Mouse (Mus musculus) heart, postnatal 0 days (tissue): ENCODE data around the gene Elavl1. TPM values are rescaled to one million over a fixed set of nuclear protein-coding genes. Genes with fewer than 3 reads are reported as not detected.

Source experiments
- ATAC-seq: fragments of 200-750 bp; cut with Nextera tagmentation; 2 replicates; pipeline ENCODE4 v1.8.0; 2017; ENCODE audit warnings: low read depth, moderate number of reproducible peaks, moderate library complexity; ENCODE audit not compliant: insufficient read depth
- DNase-seq: peaks from one replicate; pipeline ENCODE4 v3.0.0-alpha.2; 2016; ENCODE audit warnings: low spot score
- H3K27ac ChIP-seq: fragments of 300-500 bp; sonication (generic); 2 replicates; pipeline ENCODE4 v1.5.1; 2014; ENCODE audit warnings: low read depth, mild to moderate bottlenecking
- H3K27me3 ChIP-seq: fragments of 300-500 bp; sonication (generic); 2 replicates; pipeline ENCODE4 v1.6.1; 2014; ENCODE audit warnings: low read length, mixed read lengths; ENCODE audit not compliant: control insufficient read depth, insufficient read depth
- H3K36me3 ChIP-seq: fragments of 300-500 bp; sonication (generic); replicated peaks from 2 replicates; pipeline ENCODE4 v1.6.1; 2014; ENCODE audit warnings: low read length, mixed read lengths; ENCODE audit not compliant: control insufficient read depth, insufficient read depth
- H3K4me1 ChIP-seq: fragments of 300-500 bp; sonication (generic); 2 replicates; pipeline ENCODE4 v1.6.1; 2014; ENCODE audit warnings: antibody characterized with exemption; ENCODE audit not compliant: control insufficient read depth, insufficient read depth
- H3K4me2 ChIP-seq: fragments of 300-500 bp; sonication (generic); 2 replicates; pipeline ENCODE4 v1.6.1; 2014; ENCODE audit warnings: low read depth, mild to moderate bottlenecking, low read length, moderate library complexity
- H3K4me3 ChIP-seq: fragments of 300-500 bp; sonication (generic); 2 replicates; pipeline ENCODE4 v1.5.1; 2014; ENCODE audit warnings: low read depth, low read length
- H3K9ac ChIP-seq: fragments of 300-500 bp; sonication (generic); replicated peaks from 2 replicates; pipeline ENCODE4 v1.6.1; 2014; ENCODE audit warnings: low read depth, low read length, mixed read lengths
- H3K9me3 ChIP-seq: fragments of 300-500 bp; sonication (generic); replicated peaks from 2 replicates; pipeline ENCODE4 v1.6.1; 2016; ENCODE audit warnings: low read length; ENCODE audit not compliant: control insufficient read depth
- CTCF ChIP-seq: IDR thresholded peaks from 2 replicates; pipeline ENCODE4 v1.5.1; 2016; ENCODE audit warnings: antibody characterized with exemption, control low read depth, low read depth
- EP300 ChIP-seq: IDR thresholded peaks from 2 replicates; pipeline ENCODE4 v1.6.1; 2016; ENCODE audit warnings: antibody characterized with exemption, low read depth
- WGBS: fragments of 180-500 bp; shearing (Covaris S2); extraction: QIAGEN DNeasy Blood & Tissue Kit; methylation state at CpG from one replicate; pipeline ENCODE4 v1.1.7; 2014; 5-methylcytosine and 5-hydroxymethylcytosine counted together
- polyA plus RNA-seq: library from polyadenylated mRNA; unstranded; fragments of >200 nt; fragmentation: Nextera tagmentation; extraction: Ambion mirVana; gene quantifications from 2 replicates; pipeline ENCODE4 v1.2.1, GENCODE M21; 2015
- total RNA-seq: library from RNA; depleted of rRNA; stranded (reverse); fragments of >200 nt; gene quantifications from 2 replicates; pipeline ENCODE4 v1.2.3, GENCODE M21; 2014; ENCODE audit warnings: low replicate concordance; rRNA removed

The Elavl1 gene
- total RNA-seq: 61.1 and 64.4 TPM in 2 replicates
- polyA plus RNA-seq: 93.3 and 97.0 TPM in 2 replicates

- peak within 1 kb of the TSS; percentile 94 for H3K4me3 ChIP-seq
- no peaks in the 10 kb centered on the region for H3K9me3 ChIP-seq
- peak within 1 kb of the TSS; percentile 94 for H3K9ac ChIP-seq
- under 1% methylated on average over 76 of the region's 78 CpGs for WGBS
- ATAC-seq (peak; percentile 99), DNase-seq (peak; percentile 91)
- no peaks in the 10 kb centered on the region for H3K27me3 ChIP-seq
- peak within 1 kb of the TSS; percentile 82 for H3K4me2 ChIP-seq
- H3K4me1 ChIP-seq: peaks cover 38% of the 10 kb centered on the region
- H3K36me3 ChIP-seq: peaks cover 34% of the 10 kb centered on the region
- H3K27ac ChIP-seq: peak within 1 kb of the TSS; percentile 95
- peak; percentile 77; the same call in 1 of the 2 replicates for TF ChIP-seq EP300
- TF ChIP-seq CTCF: no peak
Measured at GRCm38 (mm10) chr8:4324983-4325750, at the start of gene Elavl1, which contains the start of gene Ccl25. Gene Elavl1, minus strand, starts transcription at chr8:4325413. Gene Ccl25, plus strand, starts transcription at chr8:4325210.

- no peaks in the 10 kb centered on the region for H3K36me3 ChIP-seq
- H3K9ac ChIP-seq: no peak overlapping the region
- DNase-seq: no peak
- no peak overlapping the region for H3K4me3 ChIP-seq
- H3K27me3 ChIP-seq: no peaks in the 10 kb centered on the region
- no peaks in the 10 kb centered on the region for H3K9me3 ChIP-seq
- H3K4me1 ChIP-seq: no peaks in the 10 kb centered on the region
- TF ChIP-seq CTCF (peak; percentile 48), EP300 (no peak)
- no peak overlapping the region for H3K27ac ChIP-seq
- 72% methylated on average over 2 of the region's 2 CpGs for WGBS
- no peak overlapping the region for H3K4me2 ChIP-seq
- ATAC-seq: no peak
Measured at GRCm38 (mm10) chr8:4372657-4373056, 47.4 kb upstream of the Elavl1 start.

- TF ChIP-seq CTCF: peak; percentile 69
- TF ChIP-seq EP300: no peak
- no peaks in the 10 kb centered on the region for H3K36me3 ChIP-seq
- H3K9me3 ChIP-seq: no peaks in the 10 kb centered on the region
- no peak overlapping the region for H3K9ac ChIP-seq
- WGBS: 24% methylated on average over 2 of the region's 2 CpGs
- H3K27me3 ChIP-seq: no peaks in the 10 kb centered on the region
- no peak overlapping the region for H3K4me2 ChIP-seq
- H3K27ac ChIP-seq: peak overlapping the region; percentile 66
- ATAC-seq (peak; percentile 87), DNase-seq (peak; percentile 73)
- H3K4me3 ChIP-seq: no peak overlapping the region
- H3K4me1 ChIP-seq: no peaks in the 10 kb centered on the region
Measured at GRCm38 (mm10) chr8:4370078-4370477, 44.9 kb upstream of the Elavl1 start.

GRCm38 (mm10) chr8:4368470-4368869 is 43.3 kb upstream of the Elavl1 start:
- H3K36me3 ChIP-seq: no peaks in the 10 kb centered on the region
- no peak for ATAC-seq
- no peak overlapping the region for H3K9ac ChIP-seq
- no peak for TF ChIP-seq EP300
- TF ChIP-seq CTCF: no peak
- no peaks in the 10 kb centered on the region for H3K27me3 ChIP-seq
- 90% methylated on average over 4 of the region's 4 CpGs for WGBS
- no peaks in the 10 kb centered on the region for H3K4me1 ChIP-seq
- H3K9me3 ChIP-seq: no peaks in the 10 kb centered on the region
- no peak overlapping the region for H3K4me3 ChIP-seq
- no peak overlapping the region for H3K27ac ChIP-seq
- DNase-seq: no peak
- H3K4me2 ChIP-seq: no peak overlapping the region

GRCm38 (mm10) chr8:4367808-4368207 is 42.6 kb upstream of the Elavl1 start:
- no peaks in the 10 kb centered on the region for H3K4me1 ChIP-seq
- H3K27me3 ChIP-seq: no peaks in the 10 kb centered on the region
- H3K27ac ChIP-seq: no peak overlapping the region
- no peak overlapping the region for H3K9ac ChIP-seq
- no peak overlapping the region for H3K4me2 ChIP-seq
- no peak for TF ChIP-seq CTCF
- no peak overlapping the region for H3K4me3 ChIP-seq
- DNase-seq: no peak
- no peaks in the 10 kb centered on the region for H3K9me3 ChIP-seq
- H3K36me3 ChIP-seq: no peaks in the 10 kb centered on the region
- ATAC-seq: no peak
- 43% methylated on average over 11 of the region's 11 CpGs for WGBS
